Mouse (Mus musculus): ENCODE data around the gene Il17d. TPM values are rescaled to one million over a fixed set of nuclear protein-coding genes. Genes with fewer than 3 reads are reported as not detected.

The Il17d gene
- polyA plus RNA-seq, 1 experiment from 2014 or later = 12.1 TPM

GRCm38 (mm10) chr14:57537261-57538015 lies 12.9 kb downstream of the Il17d start:
- H3K4me2 ChIP-seq = no peak overlapping the region
- 22% methylated on average over 16 of the region's 16 CpGs for WGBS
- no peak overlapping the region for H3K9ac ChIP-seq
- peak overlapping the region; percentile 63 for H3K27ac ChIP-seq
- ATAC-seq (ENCODE audit: insufficient number of reproducible peaks, low FRiP score, low TSS enrichment, low read depth) = no peak
- no peaks in the 10 kb centered on the region for H3K9me3 ChIP-seq
- H3K27me3 ChIP-seq = no peaks in the 10 kb centered on the region
- no peak overlapping the region for H3K4me3 ChIP-seq
- H3K36me3 ChIP-seq = peaks cover 7% of the 10 kb centered on the region; the same call in 1 of the 2 replicates
- peaks cover 35% of the 10 kb centered on the region for H3K4me1 ChIP-seq

DNA sequence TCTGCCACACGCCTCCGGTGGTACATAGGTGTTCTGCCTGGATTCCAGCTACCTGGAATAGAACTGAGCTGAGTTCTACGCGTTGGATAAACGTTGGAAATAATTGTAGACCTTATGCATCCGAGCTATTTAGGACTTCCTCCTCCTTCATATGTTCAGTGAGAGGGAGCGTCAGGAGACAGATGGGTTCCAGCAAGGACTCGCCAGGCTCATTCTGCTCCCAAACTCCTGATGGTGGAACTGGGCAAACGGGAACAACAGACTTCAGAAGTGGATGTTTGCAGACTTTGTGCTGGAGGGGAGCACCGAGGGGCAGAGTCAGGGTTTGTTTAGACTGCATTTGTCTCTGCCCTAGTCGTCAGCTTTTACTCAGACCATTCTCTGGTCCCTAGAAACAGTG lies 16.1 kb downstream of the Il17d start:
- Histone ChIP-seq H3K4me3 (no peak overlapping the region), H3K9ac (no peak overlapping the region), H3K4me2 (no peak overlapping the region), H3K36me3 (peaks cover 15% of the 10 kb centered on the region; the same call in 1 of the 2 replicates), H3K27me3 (no peaks in the 10 kb centered on the region), H3K4me1 (peaks cover 18% of the 10 kb centered on the region), H3K9me3 (no peaks in the 10 kb centered on the region), H3K27ac (no peak overlapping the region)
- WGBS = 76% methylated on average over 11 of the region's 11 CpGs
- ATAC-seq (ENCODE audit: insufficient number of reproducible peaks, low FRiP score, low TSS enrichment, low read depth) = no peak

DNA sequence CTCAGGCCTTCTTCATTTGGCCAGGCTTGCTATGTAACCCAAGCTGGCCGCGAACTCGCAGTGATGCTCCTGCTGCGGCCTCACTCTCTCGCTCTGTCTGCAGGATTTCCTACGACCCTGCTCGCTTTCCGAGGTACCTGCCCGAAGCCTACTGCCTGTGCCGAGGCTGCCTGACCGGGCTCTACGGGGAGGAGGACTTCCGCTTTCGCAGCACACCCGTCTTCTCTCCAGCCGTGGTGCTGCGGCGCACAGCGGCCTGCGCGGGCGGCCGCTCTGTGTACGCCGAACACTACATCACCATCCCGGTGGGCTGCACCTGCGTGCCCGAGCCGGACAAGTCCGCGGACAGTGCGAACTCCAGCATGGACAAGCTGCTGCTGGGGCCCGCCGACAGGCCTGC lies 17.7 kb downstream of the Il17d start:
- Histone ChIP-seq H3K27me3 (no peaks in the 10 kb centered on the region), H3K4me2 (0 out of 2 replicates have a peak overlapping the region, but pooled peaks have one; percentile 7), H3K9ac (no peak overlapping the region), H3K4me3 (no peak overlapping the region), H3K9me3 (no peaks in the 10 kb centered on the region), H3K4me1 (peaks cover 21% of the 10 kb centered on the region), H3K27ac (no peak overlapping the region), H3K36me3 (peaks cover 15% of the 10 kb centered on the region; the same call in 1 of the 2 replicates)
- 66% methylated on average over 34 of the region's 34 CpGs for WGBS
- ATAC-seq (ENCODE audit: insufficient number of reproducible peaks, low FRiP score, low TSS enrichment, low read depth) = no peak

DNA sequence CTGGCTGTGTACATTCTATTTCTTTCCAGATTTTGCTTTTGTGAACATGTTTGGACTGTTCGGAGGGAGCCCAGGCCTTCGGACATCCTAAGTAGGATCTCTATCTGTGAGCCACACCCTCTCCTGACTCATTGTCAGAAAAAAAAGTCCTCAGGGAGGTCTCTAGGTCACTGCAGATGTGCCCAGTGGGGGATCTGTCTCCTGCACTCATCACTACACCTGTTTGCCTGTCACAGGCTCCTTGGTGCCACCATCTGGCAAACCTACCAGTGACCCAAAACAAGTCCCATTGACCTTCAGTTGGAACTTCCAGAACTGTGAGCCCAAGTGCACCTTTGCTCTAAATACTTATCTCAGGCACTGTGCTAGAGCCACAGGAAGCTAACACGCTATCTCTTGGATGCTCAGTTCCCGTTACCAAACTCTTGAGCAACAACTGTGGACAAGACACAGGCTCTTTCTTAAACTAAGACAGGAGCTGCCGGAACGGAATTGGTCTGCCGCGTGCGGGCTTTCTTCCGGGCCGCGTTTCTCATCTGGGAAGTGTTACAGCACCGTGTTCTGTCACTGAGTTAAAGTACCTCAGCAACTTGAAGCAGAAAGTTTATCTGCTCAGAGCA lies 19.0 kb downstream of the Il17d start:
- no peaks in the 10 kb centered on the region for H3K27me3 ChIP-seq
- H3K4me2 ChIP-seq = no peak overlapping the region
- H3K9me3 ChIP-seq = no peaks in the 10 kb centered on the region
- no peak for ATAC-seq (ENCODE audit: insufficient number of reproducible peaks, low FRiP score, low TSS enrichment, low read depth)
- no peak overlapping the region for H3K27ac ChIP-seq
- no peak overlapping the region for H3K9ac ChIP-seq
- H3K4me1 ChIP-seq = peaks cover 18% of the 10 kb centered on the region
- WGBS = 93% methylated on average over 13 of the region's 13 CpGs
- H3K4me3 ChIP-seq = no peak overlapping the region
- peaks cover 15% of the 10 kb centered on the region; the same call in 1 of the 2 replicates for H3K36me3 ChIP-seq

GRCm38 (mm10) chr14:57545526-57545925 lies 20.9 kb downstream of the Il17d start:
- H3K27me3 ChIP-seq = no peaks in the 10 kb centered on the region
- 82% methylated on average over 17 of the region's 17 CpGs for WGBS
- ATAC-seq (ENCODE audit: insufficient number of reproducible peaks, low FRiP score, low TSS enrichment, low read depth) = no peak
- H3K4me3 ChIP-seq = no peak overlapping the region
- no peaks in the 10 kb centered on the region for H3K9me3 ChIP-seq
- no peak overlapping the region for H3K9ac ChIP-seq
- no peak overlapping the region for H3K27ac ChIP-seq
- H3K4me1 ChIP-seq = peaks cover 18% of the 10 kb centered on the region
- H3K4me2 ChIP-seq = no peak overlapping the region
- H3K36me3 ChIP-seq = peaks cover 33% of the 10 kb centered on the region

GRCm38 (mm10) chr14:57546131-57546530 lies 21.6 kb downstream of the Il17d start:
- WGBS = 61% methylated on average over 8 of the region's 8 CpGs
- peak overlapping the region; percentile 77 for H3K27ac ChIP-seq
- ATAC-seq (ENCODE audit: insufficient number of reproducible peaks, low FRiP score, low TSS enrichment, low read depth) = no peak

DNA sequence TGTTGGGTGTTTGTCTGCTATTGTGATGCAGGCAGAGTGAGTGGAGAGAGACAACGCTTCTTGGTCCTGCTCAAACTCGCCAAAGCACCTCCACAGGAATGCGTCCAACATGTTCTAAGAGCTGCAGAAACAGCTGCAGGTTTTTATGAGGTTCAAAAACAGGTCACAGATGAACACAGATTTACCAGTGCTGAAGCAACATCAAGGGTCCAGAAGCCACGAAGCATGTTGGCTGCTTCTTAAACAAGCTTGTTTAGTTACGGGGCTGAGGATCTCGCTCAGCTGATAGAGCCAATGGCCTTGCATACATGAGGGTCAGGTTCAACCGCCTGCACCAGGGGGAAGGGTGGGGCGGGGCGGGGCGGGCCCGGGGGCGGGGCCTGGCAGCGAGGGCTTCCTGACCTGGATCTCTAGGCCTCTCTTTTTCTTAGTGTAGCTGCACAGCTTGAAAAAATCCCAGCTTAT lies 22.0 kb downstream of the Il17d start:
- H3K4me2 ChIP-seq = no peak overlapping the region
- H3K4me3 ChIP-seq = no peak overlapping the region
- peak overlapping the region; percentile 77 for H3K27ac ChIP-seq
- no peak overlapping the region for H3K9ac ChIP-seq
- H3K27me3 ChIP-seq = no peaks in the 10 kb centered on the region
- no peaks in the 10 kb centered on the region for H3K9me3 ChIP-seq
- peaks cover 33% of the 10 kb centered on the region for H3K36me3 ChIP-seq
- ATAC-seq (ENCODE audit: insufficient number of reproducible peaks, low FRiP score, low TSS enrichment, low read depth) = peak; percentile 73
- 8% methylated on average over 13 of the region's 13 CpGs for WGBS
- H3K4me1 ChIP-seq = peaks cover 18% of the 10 kb centered on the region

More at GRCm38 (mm10) chr14:57546131-57546530, 21.6 kb downstream of the Il17d start:
- Histone ChIP-seq H3K9ac (no peak overlapping the region), H3K27me3 (no peaks in the 10 kb centered on the region), H3K9me3 (no peaks in the 10 kb centered on the region), H3K4me2 (no peak overlapping the region), H3K36me3 (peaks cover 33% of the 10 kb centered on the region), H3K4me3 (no peak overlapping the region), H3K4me1 (peaks cover 18% of the 10 kb centered on the region)

DNA sequence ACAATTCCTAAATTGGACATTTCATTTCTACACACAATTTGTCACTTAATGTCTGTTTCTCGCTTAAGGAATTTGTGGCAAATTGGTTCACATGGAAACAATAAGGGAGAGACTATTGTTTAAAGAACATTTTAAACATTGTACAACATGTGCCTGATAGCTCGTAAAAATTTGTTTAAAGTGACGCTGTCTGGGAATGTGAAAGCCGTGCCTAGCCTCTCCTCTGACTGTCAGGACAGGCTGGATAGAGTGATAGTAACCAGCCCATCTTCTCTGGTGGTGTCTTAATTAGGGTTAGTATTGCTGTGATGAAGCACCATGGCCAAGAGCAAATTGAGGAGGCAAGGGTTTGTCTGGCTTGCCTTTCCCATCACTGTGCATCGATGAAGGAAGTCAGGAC lies 22.5 kb downstream of the Il17d start:
- Histone ChIP-seq H3K9me3 (no peaks in the 10 kb centered on the region), H3K27ac (peak overlapping the region; percentile 77), H3K36me3 (peaks cover 29% of the 10 kb centered on the region), H3K27me3 (no peaks in the 10 kb centered on the region), H3K4me1 (peaks cover 18% of the 10 kb centered on the region), H3K4me2 (no peak overlapping the region), H3K4me3 (no peak overlapping the region), H3K9ac (no peak overlapping the region)
- ATAC-seq (ENCODE audit: insufficient number of reproducible peaks, low FRiP score, low TSS enrichment, low read depth) = no peak
- 33% methylated on average over 5 of the region's 5 CpGs for WGBS

DNA sequence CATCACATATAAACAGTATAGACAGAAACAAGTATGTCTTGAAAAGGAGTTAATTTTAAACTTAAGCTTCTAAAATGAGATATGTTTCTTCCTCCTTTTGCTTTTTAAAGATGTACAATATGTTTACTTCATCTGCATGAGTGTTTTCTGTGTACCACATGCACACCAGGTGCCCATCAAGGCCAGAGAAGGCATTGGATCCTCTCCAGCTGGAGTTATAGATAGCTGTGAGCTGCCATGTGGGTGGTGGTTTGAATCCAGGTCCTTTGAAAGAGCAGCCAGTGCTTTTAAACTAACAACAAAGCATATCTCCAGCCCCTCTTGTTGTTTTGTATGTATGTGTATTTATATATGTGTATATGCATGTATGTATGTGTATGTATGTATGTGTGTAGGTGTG lies 28.4 kb downstream of the Il17d start:
- ATAC-seq (ENCODE audit: insufficient number of reproducible peaks, low FRiP score, low TSS enrichment, low read depth) = no peak
- peaks cover 33% of the 10 kb centered on the region for H3K36me3 ChIP-seq
- H3K9me3 ChIP-seq = no peaks in the 10 kb centered on the region

GRCm38 (mm10) chr14:57554434-57554833 lies 29.9 kb downstream of the Il17d start:
- no peak for ATAC-seq (ENCODE audit: insufficient number of reproducible peaks, low FRiP score, low TSS enrichment, low read depth)
- no peak overlapping the region for H3K4me2 ChIP-seq
- no peaks in the 10 kb centered on the region for H3K9me3 ChIP-seq
- 81% methylated on average over 5 of the region's 5 CpGs for WGBS
- peaks cover 26% of the 10 kb centered on the region for H3K36me3 ChIP-seq
- no peaks in the 10 kb centered on the region for H3K27me3 ChIP-seq
- H3K27ac ChIP-seq = no peak overlapping the region
- H3K4me3 ChIP-seq = no peak overlapping the region
- H3K9ac ChIP-seq = no peak overlapping the region
- H3K4me1 ChIP-seq = no peaks in the 10 kb centered on the region

More for the DNA sequence above, 28.4 kb downstream of the Il17d start:
- H3K27ac ChIP-seq = no peak overlapping the region
- no peak overlapping the region for H3K9ac ChIP-seq
- no peak overlapping the region for H3K4me3 ChIP-seq
- no peaks in the 10 kb centered on the region for H3K4me1 ChIP-seq
- no peaks in the 10 kb centered on the region for H3K27me3 ChIP-seq
- H3K4me2 ChIP-seq = no peak overlapping the region

- Histone ChIP-seq H3K4me1 (no peaks in the 10 kb centered on the region), H3K9me3 (no peaks in the 10 kb centered on the region), H3K36me3 (peaks cover 16% of the 10 kb centered on the region), H3K9ac (no peak overlapping the region), H3K27me3 (no peaks in the 10 kb centered on the region), H3K4me2 (no peak overlapping the region), H3K27ac (no peak overlapping the region), H3K4me3 (no peak overlapping the region)
- no peak for ATAC-seq (ENCODE audit: insufficient number of reproducible peaks, low FRiP score, low TSS enrichment, low read depth)
- 79% methylated on average over 7 of the region's 7 CpGs for WGBS
These were observed 31.0 kb downstream of the Il17d start for GRCm38 (mm10) chr14:57555471-57556070.

- ATAC-seq (ENCODE audit: insufficient number of reproducible peaks, low FRiP score, low TSS enrichment, low read depth) = no peak
- Histone ChIP-seq H3K4me2 (no peak overlapping the region), H3K36me3 (peaks cover 16% of the 10 kb centered on the region), H3K9ac (no peak overlapping the region), H3K27ac (no peak overlapping the region), H3K4me1 (no peaks in the 10 kb centered on the region), H3K4me3 (no peak overlapping the region), H3K27me3 (no peaks in the 10 kb centered on the region), H3K9me3 (no peaks in the 10 kb centered on the region)
- WGBS = 92% methylated on average over 1 of the region's 1 CpGs
These were observed 32.3 kb downstream of the Il17d start for GRCm38 (mm10) chr14:57556922-57557321.

Measured in limb, embryonic 15.5 days (tissue).